Mouse (Mus musculus) frontal cortex, adult 2 months (tissue): ENCODE data around the gene Pip5kl1. TPM values are rescaled to one million over a fixed set of nuclear protein-coding genes. Genes with fewer than 3 reads are reported as not detected.

Experiments used
- DNase-seq, 2 experiments: peaks; one replicate each; pipeline ENCODE4 v3.0.0; 2022; ENCODE audit warnings: low spot score in 1 of 2; ENCODE audit errors: extremely low spot score in 1 of 2
- polyA plus RNA-seq: library from polyadenylated mRNA; depleted of rRNA; stranded (reverse); fragments of >200 nt; gene quantifications from 2 replicates; pipeline ENCODE4 v1.2.3, GENCODE M21; 2012

Pip5kl1 gene
- polyA plus RNA-seq, 1 experiment: 22.7 TPM

DNA sequence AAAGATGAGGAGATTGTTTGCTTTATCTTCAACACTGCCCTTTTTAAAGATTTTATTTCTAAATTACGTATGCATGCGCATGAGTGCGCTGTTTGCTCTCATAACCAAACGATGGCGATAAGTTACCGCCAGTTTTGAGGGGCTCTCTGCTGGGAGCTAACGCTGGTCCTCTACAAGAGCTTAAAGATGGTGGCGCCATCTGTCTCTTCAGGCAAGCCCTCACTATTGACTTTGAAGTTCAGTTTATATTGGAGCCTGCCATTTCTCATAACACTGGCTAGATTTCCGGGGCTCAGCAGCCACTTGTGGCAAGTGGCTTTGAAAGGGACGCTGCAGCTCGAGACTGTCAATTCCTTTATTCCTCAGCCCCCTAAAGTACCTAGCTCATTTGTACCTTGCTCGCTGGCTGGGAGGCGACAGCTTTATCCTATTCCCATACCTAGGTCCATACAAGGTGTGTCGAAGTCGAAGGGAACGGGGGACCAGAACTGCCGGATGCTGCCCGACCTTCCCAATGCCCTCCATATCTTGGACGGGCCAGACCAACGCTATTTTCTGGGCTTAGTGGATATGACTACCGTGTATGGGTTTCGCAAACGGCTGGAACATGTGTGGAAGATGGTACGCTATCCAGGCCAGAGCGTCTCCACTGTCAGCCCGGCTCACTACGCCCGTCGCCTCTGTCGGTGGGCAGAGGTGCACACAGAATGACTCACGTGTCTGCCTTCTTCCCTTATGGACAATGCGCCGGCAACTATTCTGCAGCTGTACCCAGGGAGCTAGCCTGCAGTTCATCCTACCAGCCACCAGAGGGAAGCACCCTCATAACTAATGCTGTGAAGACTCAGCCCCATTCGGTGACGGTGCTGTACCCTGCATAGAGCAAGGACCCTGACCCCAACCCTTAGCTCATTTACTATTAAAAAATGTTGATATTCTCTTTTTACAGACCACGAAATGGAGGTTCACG lies 8.5 kb downstream of the Pip5kl1 start:
- DNase-seq: peak; percentile 86 to 96

DNA sequence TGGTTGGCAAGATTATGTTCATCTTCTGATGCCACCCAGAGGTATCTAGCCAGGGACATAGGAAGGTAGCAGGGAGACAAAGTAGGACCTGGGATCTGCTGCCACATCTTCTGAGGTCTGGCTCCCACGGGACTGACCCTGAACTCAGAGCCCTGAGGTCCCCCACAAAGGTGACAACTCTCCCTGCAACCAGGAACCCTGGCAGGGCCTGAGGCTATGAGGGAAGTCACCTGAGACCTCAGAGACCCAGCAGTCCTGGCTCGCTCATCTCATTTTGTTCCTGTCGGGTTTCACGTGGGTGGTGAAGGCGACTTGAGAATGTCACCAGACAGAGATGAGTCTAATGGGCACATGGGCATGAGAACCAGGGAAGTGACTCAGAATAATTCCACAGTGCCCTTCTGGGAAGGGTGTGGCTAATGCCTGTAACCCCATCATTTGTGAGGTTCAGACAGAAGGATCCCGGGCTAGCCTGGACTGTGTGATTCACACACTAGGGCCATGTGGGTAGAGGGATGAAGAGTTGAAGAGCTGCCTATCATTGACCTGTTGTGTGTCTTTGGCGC lies 10.6 kb downstream of the Pip5kl1 start:
- no peak for DNase-seq

DNA sequence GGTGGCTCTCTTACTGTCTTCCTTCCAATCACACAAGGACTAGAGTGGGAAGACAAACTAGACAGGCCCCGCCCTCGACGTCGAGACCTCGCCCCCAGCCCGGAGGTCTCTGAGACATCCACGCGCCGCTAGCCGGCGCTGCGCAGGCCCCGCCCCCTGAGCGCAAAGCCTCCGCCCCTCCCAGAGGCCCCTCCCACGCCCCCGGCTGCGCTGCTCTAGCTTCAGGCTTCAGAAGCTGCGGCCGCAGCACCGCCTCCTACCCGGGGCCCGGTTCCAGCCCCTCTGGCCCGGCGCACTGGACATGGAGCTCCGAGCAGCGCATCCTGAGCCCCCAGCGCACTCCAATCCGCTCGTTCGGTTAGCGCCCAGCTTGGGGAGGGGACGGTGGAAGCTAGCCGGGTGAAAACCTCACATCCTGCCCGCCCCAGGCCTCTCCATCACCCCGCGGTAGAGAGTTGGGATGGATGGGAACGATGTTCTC lies 12.3 kb downstream of the Pip5kl1 start, which contains the start of gene St6galnac4:
TSS of gene St6galnac4 (plus strand) at position 225 of the 481 bp plus-strand sequence.
- DNase-seq: peak; percentile 80 to 91

DNA sequence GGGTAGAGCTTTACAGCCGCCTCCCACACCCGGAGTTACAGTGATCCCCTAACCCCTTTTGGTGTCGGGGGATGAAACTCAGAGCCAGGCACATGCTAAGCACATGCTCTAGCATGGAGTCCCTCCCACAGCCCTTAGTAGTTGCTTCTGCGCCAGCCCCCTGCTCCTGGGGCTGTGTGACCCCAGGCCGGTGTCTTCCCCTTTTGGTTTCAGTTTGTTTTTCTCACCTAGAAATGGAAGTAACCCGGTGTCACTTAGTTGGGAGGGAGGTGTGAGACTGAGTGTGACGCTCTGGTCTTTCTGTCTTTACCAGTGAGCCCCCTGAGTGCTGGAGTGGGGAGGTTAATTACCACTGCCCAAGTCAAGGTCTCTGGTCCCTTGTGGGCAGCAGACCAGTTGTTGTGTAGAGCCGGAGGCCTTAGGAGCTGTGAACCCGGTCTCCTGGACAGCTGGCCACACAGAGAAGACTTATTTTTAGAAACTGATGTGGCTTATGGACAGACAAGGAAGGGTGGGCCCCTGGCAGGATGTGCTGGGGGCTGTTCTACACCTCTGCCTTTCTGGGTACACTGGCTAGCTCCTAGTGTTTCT lies 13.2 kb downstream of the Pip5kl1 start:
- DNase-seq: no peak

DNA sequence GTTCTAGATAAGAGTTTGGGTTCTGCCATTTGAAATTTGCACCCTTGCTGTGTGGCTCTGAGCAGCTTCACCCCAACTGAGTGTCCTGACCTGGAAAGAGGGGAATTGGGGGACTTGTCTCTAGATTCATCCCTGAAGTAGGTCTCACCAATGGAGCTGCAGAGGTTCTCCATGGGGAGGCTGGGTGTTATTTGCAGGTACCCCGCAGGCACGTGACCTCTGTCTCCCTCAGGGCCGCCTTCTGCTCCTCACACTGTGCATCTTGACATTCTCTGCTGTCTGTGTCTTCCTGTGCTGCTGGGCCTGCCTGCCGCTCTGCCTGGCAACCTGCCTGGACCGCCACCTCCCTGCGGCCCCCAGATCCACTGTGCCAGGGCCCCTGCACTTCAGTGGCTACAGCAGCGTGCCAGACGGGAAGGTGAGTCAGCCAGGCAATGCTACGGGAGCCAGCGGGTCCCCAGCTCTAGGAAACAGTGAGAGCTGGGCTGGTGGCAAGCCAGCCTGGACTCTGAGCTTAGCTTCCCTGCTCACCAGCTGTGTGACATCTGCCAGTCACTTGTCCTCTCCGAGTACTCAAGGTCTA lies 14.7 kb downstream of the Pip5kl1 start:
- DNase-seq: peak in 1 of 2 experiments; percentile 79

DNA sequence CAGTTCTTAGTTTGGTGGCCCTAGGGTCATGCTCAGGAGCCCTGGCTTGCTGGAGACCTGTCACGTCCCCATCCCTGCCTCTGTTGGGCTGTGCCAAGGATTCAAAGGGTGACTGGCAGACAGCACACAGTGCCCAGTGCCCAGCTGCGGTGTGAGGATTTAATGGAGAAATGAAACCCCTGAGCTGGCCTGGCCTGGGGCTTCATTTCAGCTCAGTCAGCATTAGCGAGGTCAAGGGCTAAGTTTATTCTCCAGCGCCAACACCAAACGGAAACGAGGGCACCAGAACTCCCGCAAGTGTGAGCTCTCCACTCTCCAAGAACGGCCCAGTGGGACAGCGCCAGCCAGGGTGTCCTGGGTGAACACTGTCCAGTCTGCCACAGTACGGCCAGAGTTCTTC lies 15.6 kb downstream of the Pip5kl1 start:
- no peak for DNase-seq

DNA sequence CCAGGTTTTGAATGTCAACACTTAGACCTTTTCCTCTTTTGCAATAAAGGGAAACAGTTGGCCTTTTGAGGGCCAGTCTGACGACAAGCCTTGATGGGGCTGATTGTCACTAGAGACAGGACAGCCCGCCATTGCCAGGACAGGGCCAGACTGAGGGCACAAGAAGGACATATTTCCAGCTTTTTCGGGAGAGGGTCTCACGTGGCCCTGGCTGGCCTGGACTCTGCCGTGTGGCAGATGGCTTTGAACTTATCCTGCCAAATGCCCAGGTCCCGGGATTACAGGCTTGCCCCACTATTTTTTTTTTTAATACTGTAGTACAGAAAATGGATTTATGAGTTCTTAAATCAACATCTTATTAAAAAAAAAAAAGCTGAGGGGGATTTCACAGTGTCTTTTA lies 16.7 kb downstream of the Pip5kl1 start:
- no peak for DNase-seq

DNA sequence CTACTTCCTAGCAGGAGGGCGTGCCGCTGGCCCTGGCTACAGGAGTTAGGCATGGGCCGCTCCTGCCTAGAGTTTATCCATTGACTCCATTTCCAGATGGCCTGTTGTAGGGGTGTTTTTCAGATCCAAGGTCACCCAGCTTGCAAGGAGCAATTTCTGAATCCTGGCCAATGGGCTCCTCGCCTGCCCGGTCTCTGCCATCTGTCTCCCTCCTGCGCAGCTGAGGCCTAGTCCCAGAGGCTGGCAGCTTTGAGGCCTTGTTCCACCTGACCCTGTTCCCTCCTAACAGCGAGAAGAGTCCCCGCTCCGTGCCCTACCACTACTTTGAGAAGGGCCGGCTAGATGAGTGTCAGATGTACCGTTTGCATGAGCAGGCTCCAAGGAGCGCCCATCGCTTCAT lies 22.1 kb downstream of the Pip5kl1 start:
- DNase-seq: no peak

DNA sequence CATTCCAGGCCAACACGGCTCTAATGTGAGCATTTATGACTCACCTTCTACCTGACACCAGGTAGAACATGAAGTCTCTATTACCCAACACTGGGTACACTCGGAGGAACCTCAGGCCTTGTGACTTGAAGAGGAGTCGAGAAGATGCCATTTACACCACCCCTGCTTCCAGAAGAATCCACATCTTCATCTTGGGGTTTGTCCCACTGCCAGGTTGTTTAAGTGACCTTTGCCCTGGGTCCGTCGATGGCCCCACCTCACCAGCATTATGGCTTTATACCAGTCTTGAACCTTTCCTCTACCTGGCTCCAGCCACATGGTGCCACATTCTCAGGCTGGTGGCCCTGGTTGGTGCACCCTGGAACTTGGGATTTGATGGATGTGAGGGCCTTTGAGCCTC lies 22.7 kb downstream of the Pip5kl1 start:
- DNase-seq: no peak

DNA sequence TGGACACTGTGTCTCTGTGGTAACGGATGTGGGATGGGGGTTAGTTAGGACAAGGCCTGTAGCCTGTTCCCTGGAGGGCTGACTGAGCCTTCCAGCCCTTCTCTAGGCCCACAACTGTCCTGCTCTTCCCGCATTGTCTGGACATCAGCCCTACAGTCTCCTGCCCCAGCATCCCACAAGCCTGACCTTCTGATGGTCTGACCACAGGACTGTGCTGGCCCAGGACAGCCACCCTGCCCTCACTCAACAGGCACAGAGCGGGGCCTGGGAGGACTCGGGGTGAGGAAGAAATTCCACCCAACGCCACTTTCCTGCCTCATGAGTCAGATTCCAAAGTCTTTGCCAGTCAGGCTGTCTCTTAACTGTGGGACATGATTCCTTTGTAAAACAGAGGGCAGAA lies 23.1 kb downstream of the Pip5kl1 start:
- DNase-seq: no peak

DNA sequence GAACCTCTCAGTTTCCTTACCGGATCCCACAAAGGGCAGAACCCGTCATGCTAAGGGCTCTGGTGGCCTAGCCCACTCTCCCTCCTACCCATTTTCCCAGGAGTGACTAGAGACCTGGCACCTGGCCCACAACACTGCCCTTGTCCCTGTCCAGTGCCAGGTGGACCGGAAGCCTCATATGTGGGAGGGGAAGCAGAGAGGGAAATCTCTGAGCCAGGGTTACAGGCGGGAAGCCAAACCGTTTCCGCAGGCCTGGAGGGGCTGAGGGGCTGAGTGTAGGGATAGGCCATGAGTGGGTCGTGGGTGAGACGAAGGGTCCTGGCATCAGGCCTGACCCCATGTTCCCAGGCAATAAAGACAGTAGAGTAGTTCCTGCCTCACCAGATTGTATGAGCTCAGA lies 23.9 kb downstream of the Pip5kl1 start:
- no peak for DNase-seq

DNA sequence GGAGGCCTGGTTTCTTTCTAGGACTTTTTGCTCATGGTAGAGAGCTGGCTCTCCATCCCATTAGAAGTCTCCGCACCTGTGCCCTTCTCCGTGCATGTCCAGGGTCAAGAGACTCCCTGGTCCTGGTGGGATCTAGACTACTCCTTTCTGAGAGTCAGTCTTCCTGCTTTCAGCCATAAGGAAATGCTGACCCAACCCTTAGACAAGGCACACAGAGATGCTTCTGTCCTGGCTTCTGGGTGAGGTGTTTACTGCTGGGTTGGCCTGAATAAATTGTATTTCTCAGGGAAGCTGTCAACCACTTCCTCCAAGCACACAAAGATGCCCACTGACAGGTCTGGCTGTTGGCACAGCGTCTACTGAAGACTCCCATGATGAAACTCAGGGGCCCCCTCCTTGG lies 24.8 kb downstream of the Pip5kl1 start, which contains the start of gene St6galnac6:
TSS of gene St6galnac6 (plus strand) at position 301 of the 400 bp plus-strand sequence.
- no peak for DNase-seq

DNA sequence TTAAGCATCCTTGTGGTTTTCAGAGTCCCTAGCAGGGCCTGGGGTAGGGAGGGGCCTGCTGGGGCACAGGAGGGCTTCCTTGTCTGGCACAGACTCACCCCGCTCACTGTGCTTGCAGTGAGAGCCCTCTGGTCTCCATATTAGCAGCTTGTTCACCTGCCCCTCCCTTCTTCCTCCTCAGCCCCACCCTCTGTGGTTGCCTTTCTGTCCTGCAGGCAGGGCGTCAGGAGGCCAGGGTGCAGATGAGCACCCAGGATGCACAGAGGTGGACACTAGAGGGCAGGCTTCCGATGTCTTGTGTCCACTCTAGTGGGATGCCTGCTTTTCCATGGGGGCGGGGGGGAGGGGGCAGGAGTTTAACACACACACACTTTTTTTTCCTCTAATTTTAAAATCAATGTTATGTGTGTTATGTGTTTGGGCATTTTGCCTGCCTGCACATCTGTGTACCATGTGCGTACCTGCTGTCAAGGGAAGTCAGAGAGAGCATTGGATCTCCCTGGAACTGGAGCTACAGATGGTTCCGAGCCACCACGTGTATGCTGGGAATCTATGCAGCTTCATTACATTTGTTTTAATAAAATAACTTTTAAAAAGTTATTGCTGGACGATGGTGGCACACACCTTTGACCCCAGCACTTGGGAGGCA lies 26.9 kb downstream of the Pip5kl1 start:
- no peak for DNase-seq

DNA sequence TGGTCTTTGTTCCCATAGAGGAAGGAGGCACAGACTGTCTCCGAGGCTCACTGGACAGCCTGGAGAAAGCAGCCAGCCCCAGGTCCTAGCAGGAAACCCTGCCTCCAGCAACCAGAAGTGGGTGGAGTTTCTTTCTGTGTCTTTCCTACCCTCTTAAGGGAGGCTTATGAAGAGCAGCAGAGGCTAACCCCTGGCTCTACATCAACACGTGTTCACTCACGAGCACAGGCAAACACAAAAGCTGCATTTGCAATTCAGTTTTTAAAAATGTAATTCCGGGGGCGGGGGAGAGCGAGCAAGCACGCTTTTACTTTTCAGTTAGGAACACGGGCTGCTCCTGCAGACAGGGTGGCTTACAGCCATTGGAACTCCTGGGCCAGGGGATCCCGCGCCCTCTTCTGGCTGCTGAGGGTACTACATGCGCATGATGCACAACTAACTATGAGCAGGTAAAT lies 28.0 kb downstream of the Pip5kl1 start:
- peak; percentile 86 to 95 for DNase-seq

DNA sequence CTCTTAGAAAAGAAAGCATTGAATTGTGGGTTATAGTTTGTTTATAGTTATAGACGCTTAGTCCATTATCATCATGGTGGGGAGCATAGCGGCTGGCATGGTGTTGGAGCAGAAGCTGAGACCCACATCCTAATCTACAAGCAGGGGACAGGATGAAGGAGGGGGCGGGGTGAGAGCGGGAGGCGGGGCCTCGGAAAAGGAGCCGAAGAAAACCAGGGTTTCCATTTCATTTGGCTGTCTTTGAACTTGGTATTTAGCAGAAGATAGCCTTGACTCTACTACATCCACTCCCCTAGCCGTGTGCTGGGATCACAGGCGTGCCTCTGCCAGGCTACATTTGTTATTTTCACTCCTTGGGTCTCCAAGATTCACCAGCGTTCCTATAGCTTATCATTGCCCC lies 30.0 kb downstream of the Pip5kl1 start:
- DNase-seq: no peak

DNA sequence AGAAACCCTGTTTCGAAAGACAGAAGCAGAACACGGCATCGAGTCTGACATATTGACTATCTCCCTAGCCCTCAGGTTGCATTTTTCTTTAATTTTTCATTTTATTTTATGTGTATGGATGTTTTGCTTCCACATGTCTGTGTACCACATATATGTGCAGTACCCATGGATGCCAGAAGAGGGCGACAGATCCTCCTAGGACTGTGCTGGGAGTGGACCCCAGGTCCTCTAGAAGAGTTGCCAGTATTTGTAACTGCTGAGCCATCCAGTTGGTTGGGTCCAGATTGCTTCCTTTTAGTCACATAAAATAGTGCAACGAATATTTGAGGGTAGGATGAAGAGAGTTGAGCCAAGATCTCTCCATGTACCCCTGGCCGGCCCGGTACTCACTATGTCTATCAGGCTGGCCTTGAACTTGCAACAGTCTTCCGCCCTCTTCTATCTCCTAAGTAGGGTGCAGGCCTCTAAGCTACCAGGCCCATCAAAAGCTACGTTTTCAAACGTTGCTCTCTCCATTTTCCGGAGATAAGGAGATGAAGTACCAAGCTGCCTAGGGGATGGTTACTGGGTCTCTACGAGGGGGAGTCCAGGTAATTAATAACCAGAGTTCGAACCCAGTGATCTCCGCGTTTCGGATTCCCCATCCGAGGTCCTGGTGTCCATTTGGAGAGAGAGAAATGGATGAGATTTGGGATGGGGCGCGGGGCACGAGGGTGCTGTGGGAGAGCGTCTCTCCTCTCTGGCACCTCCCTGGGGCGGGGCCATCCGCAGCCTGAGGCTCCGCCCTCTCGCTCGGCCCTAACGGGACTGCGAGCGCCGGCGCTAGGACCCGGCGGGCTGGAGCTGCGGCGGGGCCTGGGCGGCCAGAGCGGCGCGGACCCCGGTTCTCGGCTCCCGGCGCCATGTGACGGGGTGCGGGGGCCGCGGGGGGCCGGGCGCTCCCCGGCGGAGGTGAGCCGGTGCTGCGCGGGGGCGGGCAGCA lies 31.9 kb downstream of the Pip5kl1 start:
- DNase-seq: peak in 1 of 2 experiments; percentile 84

DNA sequence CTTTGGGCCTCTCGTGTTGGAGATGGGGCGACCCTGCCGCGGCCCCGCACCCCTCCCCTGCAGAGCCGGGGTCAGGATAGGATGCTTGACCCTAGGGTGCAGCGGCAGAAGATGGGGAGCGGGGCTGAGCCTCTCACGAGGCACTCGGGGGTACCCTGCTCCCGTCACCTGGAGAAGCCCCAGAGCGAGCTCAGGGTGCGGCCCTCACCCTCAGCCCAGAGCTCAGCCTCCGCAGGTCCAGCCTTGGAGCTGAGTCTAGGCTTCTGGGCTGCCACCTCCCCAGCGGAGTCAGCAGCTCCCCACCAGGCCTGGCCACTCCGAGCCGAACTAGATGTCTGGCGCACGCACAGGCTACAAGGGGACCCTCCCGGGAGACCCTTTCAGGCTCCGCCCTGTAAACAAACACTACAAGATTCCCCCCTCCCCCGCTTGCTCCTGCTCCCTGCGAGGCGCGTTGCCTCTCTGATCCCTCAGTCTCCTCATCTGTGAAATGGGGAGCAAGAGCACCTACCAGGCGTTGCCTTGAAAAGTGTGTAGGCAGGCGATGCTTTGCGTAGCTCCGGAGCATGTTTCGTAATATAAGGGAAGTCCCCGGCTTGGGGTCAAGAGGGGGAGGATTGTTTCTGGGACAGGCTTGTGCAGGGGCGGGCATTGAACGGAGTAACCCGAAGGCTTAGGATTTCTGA lies 32.8 kb downstream of the Pip5kl1 start:
- peak in 1 of 2 experiments; percentile 66 for DNase-seq

DNA sequence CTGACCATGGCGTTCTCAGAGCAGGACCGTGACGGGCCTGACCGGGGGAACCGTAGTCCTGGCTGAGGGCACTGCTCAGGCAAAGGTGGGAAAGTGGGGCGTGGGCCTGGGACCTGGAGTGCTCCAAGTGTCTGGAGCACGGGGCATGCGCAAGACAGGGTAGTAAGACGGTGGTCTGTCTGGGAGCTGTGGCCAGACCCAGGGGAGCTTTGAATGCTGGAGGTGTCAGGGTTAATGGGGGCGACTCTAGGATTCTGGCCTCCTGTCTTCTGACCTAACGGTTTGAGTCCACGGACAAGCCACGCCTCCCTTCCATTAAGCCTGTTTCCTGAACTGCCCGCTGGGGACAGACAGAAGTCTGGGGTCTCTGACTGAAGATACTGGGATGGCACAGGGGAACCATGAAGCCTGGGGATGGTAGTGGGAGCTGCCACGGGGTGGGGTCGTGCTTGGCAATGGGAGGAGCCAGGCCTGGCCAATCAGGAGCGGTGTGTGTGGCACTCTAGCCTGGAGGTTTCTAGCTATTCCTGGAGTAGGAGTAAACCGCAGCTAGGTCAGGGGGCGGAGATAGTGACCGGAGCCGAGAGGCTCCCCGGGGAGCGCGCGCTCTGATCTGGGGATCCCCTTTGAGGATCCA lies 33.7 kb downstream of the Pip5kl1 start:
- DNase-seq: peak in 1 of 2 experiments; percentile 52
